12 mouse cellular contexts compared by ENCODE assay signal in the genomic region with DNA sequence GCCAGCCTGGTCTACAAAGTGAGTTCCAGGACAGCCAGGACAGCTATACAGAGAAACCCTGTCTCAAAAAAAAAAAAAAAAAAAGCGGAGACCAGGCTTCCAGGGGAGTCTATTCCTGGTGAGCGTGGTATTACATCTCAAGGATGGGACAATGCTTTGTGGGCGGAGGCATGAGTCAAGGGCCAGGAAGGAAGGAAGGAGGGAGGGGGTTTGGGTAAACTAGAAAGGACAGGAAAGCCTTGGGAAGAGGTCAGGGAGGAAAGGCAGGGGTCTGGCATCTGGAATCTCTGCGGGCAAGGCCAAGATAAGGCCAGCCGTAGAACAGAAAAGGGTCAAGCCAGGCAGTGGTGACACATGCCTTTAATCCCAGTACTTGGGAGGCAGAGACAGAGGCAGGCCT. TPM values are rescaled to one million over a fixed set of nuclear protein-coding genes. Genes with fewer than 3 reads are reported as not detected.
DNase-seq lines count a peak whose midpoint lies in the region; ATAC-seq and TF ChIP-seq lines count a peak whose summit lies in the region.
"Had no signal": no experiment of that assay in that cellular context is flagged by ENCODE, and none has a peak within 500 bp of the region (broad histone marks: within the 10 kb centered on the region; RNA-seq: fewer than 3 reads in every experiment).

No protein-coding gene starts in this region.

- no peak overlapping the region for H3K27ac ChIP-seq in hindbrain, embryonic 10.5 days
- no peak overlapping the region for H3K27ac ChIP-seq in hindbrain, embryonic 14.5 days
- H3K27ac ChIP-seq in testis, adult 2 months (ENCODE audit: control insufficient read depth, insufficient read depth, low read depth, low read length): peak overlapping the region; percentile 7
- no peak overlapping the region for H3K27ac ChIP-seq in midbrain, postnatal 0 days (ENCODE audit: low read depth, low read length)

- peaks cover 30% of the 10 kb centered on the region for H3K4me1 ChIP-seq in hindbrain, embryonic 10.5 days (replicated peaks)
- no peaks in the 10 kb centered on the region; the same call in 1 of the 2 replicates for H3K4me1 ChIP-seq in hindbrain, embryonic 14.5 days (replicated peaks; ENCODE audit: control insufficient read depth, insufficient read depth, low read length)
- H3K4me1 ChIP-seq in testis, adult 2 months (ENCODE audit: control insufficient read depth, insufficient read depth, low read length): peaks cover 31% of the 10 kb centered on the region
- no peaks in the 10 kb centered on the region for H3K4me1 ChIP-seq in midbrain, postnatal 0 days (ENCODE audit: insufficient read depth, low read length)

- H3K9ac ChIP-seq in hindbrain, embryonic 14.5 days: no peak overlapping the region
- no peak overlapping the region for H3K9ac ChIP-seq in midbrain, postnatal 0 days (replicated peaks; ENCODE audit: low read length, poor library complexity, severe bottlenecking)

- ATAC-seq in hindbrain, embryonic 14.5 days (ENCODE audit: low FRiP score): no peak
- no peak for ATAC-seq in granulocyte monocyte progenitor cell, adult 5-6 weeks (replicated peaks; ENCODE audit: poor library complexity, severe bottlenecking)
- no peak for ATAC-seq in midbrain, postnatal 0 days (ENCODE audit: low FRiP score)
- ATAC-seq: Patski had no signal

- H3K27me3 ChIP-seq in hindbrain, embryonic 10.5 days (ENCODE audit: insufficient read depth, poor library complexity, severe bottlenecking): peaks cover 47% of the 10 kb centered on the region
- peaks cover 41% of the 10 kb centered on the region for H3K27me3 ChIP-seq in hindbrain, embryonic 14.5 days (ENCODE audit: control insufficient read depth, insufficient read depth, low read length)
- H3K27me3 ChIP-seq in testis, adult 2 months (ENCODE audit: control insufficient read depth, insufficient read depth, low read length): no peaks in the 10 kb centered on the region
- peaks cover 19% of the 10 kb centered on the region for H3K27me3 ChIP-seq in midbrain, postnatal 0 days (ENCODE audit: insufficient read depth, low read length)
- H3K27me3 ChIP-seq: Patski had no signal

- H3K36me3 ChIP-seq in hindbrain, embryonic 10.5 days: peaks cover 37% of the 10 kb centered on the region
- peaks cover 37% of the 10 kb centered on the region for H3K36me3 ChIP-seq in hindbrain, embryonic 14.5 days (replicated peaks; ENCODE audit: control insufficient read depth, insufficient read depth)
- peaks cover 2% of the 10 kb centered on the region for H3K36me3 ChIP-seq in testis, adult 2 months (ENCODE audit: control insufficient read depth, insufficient read depth, low read length)
- H3K36me3 ChIP-seq in midbrain, postnatal 0 days (ENCODE audit: insufficient read depth, low read length): peaks cover 29% of the 10 kb centered on the region

- no peaks in the 10 kb centered on the region for H3K9me3 ChIP-seq in hindbrain, embryonic 10.5 days
- no peaks in the 10 kb centered on the region for H3K9me3 ChIP-seq in hindbrain, embryonic 14.5 days (ENCODE audit: control insufficient read depth, low read length)
- H3K9me3 ChIP-seq in midbrain, postnatal 0 days (ENCODE audit: low read length): no peaks in the 10 kb centered on the region

- no peak for TF ChIP-seq CTCF in testis, adult 2 months (IDR thresholded peaks at IDR 0.05; ENCODE audit: control insufficient read depth, insufficient read depth, insufficient replicate concordance, low read depth, low read length)
- TF ChIP-seq CTCF in midbrain, postnatal 0 days (IDR thresholded peaks at IDR 0.05): no peak

- no peak for TF ChIP-seq POLR2A in testis, adult 2 months (IDR thresholded peaks at IDR 0.05; ENCODE audit: control insufficient read depth, low read depth, low read length)

- 44% methylated on average over 5 of the region's 5 CpGs for WGBS in hindbrain, embryonic 10.5 days
- 56% methylated on average over 5 of the region's 5 CpGs for WGBS in hindbrain, embryonic 14.5 days
- WGBS in midbrain, postnatal 0 days: 68% methylated on average over 4 of the region's 5 CpGs

- H3K4me3 ChIP-seq in hindbrain, embryonic 10.5 days: 0 out of 2 replicates have a peak overlapping the region, but pooled peaks have one; percentile 46
- no peak overlapping the region for H3K4me3 ChIP-seq in hindbrain, embryonic 14.5 days (replicated peaks; ENCODE audit: low read length)
- H3K4me3 ChIP-seq in testis, adult 2 months (ENCODE audit: control insufficient read depth, low read depth, low read length): peak overlapping the region; percentile 93
- no peak overlapping the region for H3K4me3 ChIP-seq in midbrain, postnatal 0 days (ENCODE audit: low read depth, low read length)

- DNase-seq in adrenal gland, adult 2 months: peak; percentile 81
- DNase-seq in adrenal gland, postnatal 25 days: no peak
- DNase-seq in hindbrain, embryonic 10.5 days (ENCODE audit: low spot score): no peak
- no peak for DNase-seq in hindbrain, embryonic 14.5 days (ENCODE audit: low spot score)
- DNase-seq in testis, postnatal 14 days (ENCODE audit: low spot score): no peak
- no peak for DNase-seq in midbrain, postnatal 0 days (ENCODE audit: low spot score)

- H3K4me2 ChIP-seq in hindbrain, embryonic 14.5 days (replicated peaks): no peak overlapping the region
- no peak overlapping the region for H3K4me2 ChIP-seq in midbrain, postnatal 0 days (ENCODE audit: low read depth, low read length, poor library complexity, severe bottlenecking)

RNA-seq across cellular contexts. Expression of a gene that starts 0.6 kb away (rescaled TPM):
- 1 to 10 TPM in 1 of 2 experiments, under 1 TPM in 1; 0.52 to 1.1 TPM for total RNA-seq in adrenal gland, adult 2 months (2021)
- polyA plus RNA-seq in adrenal gland, adult 2 months (2012; rRNA removed): 0.16 and 0.21 TPM in 2 replicates
- total RNA-seq in adrenal gland, postnatal 25 days (2021): 0.29 and 0.64 TPM in 2 replicates
- polyA plus RNA-seq in hindbrain, embryonic 10.5 days (2016; fragmentation: Nextera tagmentation; extraction: Ambion mirVana): 0.56 and 0.90 TPM in 2 replicates
- polyA plus RNA-seq in hindbrain, embryonic 14.5 days (2014; fragmentation: Nextera tagmentation; extraction: Ambion mirVana): 0.87 and 1.1 TPM in 2 replicates
- 1,123 and 1,230 TPM in 2 replicates for polyA plus RNA-seq in testis, adult 2 months (2012; rRNA removed)
- 0.64 TPM in 1 of 2 replicates, not detected in the other for total RNA-seq in granulocyte monocyte progenitor cell, adult 5-6 weeks (2014; fragmentation: Nextera tagmentation)
- total RNA-seq in granulocyte monocyte progenitor cell, adult 5-6 weeks (2017): not detected in 2 replicates
- 0.71 and 0.93 TPM in 2 replicates for total RNA-seq in midbrain, postnatal 0 days (2014; rRNA removed)
- polyA plus RNA-seq in midbrain, postnatal 0 days (2015; fragmentation: Nextera tagmentation; extraction: Ambion mirVana): 0.90 and 1.1 TPM in 2 replicates
- total RNA-seq: heart, adult 18-20 months had no signal

RNA-seq across cellular contexts. Expression of a gene that starts 21.9 kb away (rescaled TPM):
- 10 to 100 TPM; 37.1 to 41.8 TPM for total RNA-seq in adrenal gland, adult 2 months (2021)
- polyA plus RNA-seq in adrenal gland, adult 2 months (2012; rRNA removed): 88.8 and 105 TPM in 2 replicates
- 57.4 and 63.5 TPM in 2 replicates for total RNA-seq in adrenal gland, postnatal 25 days (2021)
- 33.3 and 38.5 TPM in 2 replicates for polyA plus RNA-seq in hindbrain, embryonic 10.5 days (2016; fragmentation: Nextera tagmentation; extraction: Ambion mirVana)
- 29.0 and 30.8 TPM in 2 replicates for polyA plus RNA-seq in hindbrain, embryonic 14.5 days (2014; fragmentation: Nextera tagmentation; extraction: Ambion mirVana)
- polyA plus RNA-seq in testis, adult 2 months (2012; rRNA removed): 201 and 214 TPM in 2 replicates
- 43.7 and 48.2 TPM in 2 replicates for total RNA-seq in granulocyte monocyte progenitor cell, adult 5-6 weeks (2014; fragmentation: Nextera tagmentation)
- 17.5 and 28.8 TPM in 2 replicates for total RNA-seq in granulocyte monocyte progenitor cell, adult 5-6 weeks (2017)
- 34.2 and 52.6 TPM in 2 replicates for total RNA-seq in midbrain, postnatal 0 days (2014; rRNA removed)
- 26.1 and 29.8 TPM in 2 replicates for polyA plus RNA-seq in midbrain, postnatal 0 days (2015; fragmentation: Nextera tagmentation; extraction: Ambion mirVana)

RNA-seq across cellular contexts. Expression of a gene that starts 37.6 kb away (rescaled TPM):
- 10 to 100 TPM in 1 of 2 experiments, 1 to 10 TPM in 1; 9.6 to 10.6 TPM for total RNA-seq in adrenal gland, adult 2 months (2021)
- 39.5 and 48.0 TPM in 2 replicates for polyA plus RNA-seq in adrenal gland, adult 2 months (2012; rRNA removed)
- 9.6 and 14.8 TPM in 2 replicates for total RNA-seq in adrenal gland, postnatal 25 days (2021)
- polyA plus RNA-seq in hindbrain, embryonic 10.5 days (2016; fragmentation: Nextera tagmentation; extraction: Ambion mirVana): 6.9 and 7.3 TPM in 2 replicates
- polyA plus RNA-seq in hindbrain, embryonic 14.5 days (2014; fragmentation: Nextera tagmentation; extraction: Ambion mirVana): 5.1 and 5.3 TPM in 2 replicates
- polyA plus RNA-seq in testis, adult 2 months (2012; rRNA removed): 7.5 and 7.7 TPM in 2 replicates
- 9.3 and 10.1 TPM in 2 replicates for total RNA-seq in granulocyte monocyte progenitor cell, adult 5-6 weeks (2014; fragmentation: Nextera tagmentation)
- total RNA-seq in granulocyte monocyte progenitor cell, adult 5-6 weeks (2017): 2.8 and 6.8 TPM in 2 replicates
- 13.7 and 18.1 TPM in 2 replicates for total RNA-seq in midbrain, postnatal 0 days (2014; rRNA removed)
- 7.7 and 8.3 TPM in 2 replicates for polyA plus RNA-seq in midbrain, postnatal 0 days (2015; fragmentation: Nextera tagmentation; extraction: Ambion mirVana)

RNA-seq across cellular contexts. Expression of a gene that starts 44.9 kb away (rescaled TPM):
- not detected for total RNA-seq in adrenal gland, adult 2 months (2021)
- not detected in 2 replicates for polyA plus RNA-seq in adrenal gland, adult 2 months (2012; rRNA removed)
- not detected in 2 replicates for total RNA-seq in adrenal gland, postnatal 25 days (2021)
- 1.1 and 2.0 TPM in 2 replicates for polyA plus RNA-seq in hindbrain, embryonic 10.5 days (2016; fragmentation: Nextera tagmentation; extraction: Ambion mirVana)
- 1.5 and 2.3 TPM in 2 replicates for polyA plus RNA-seq in hindbrain, embryonic 14.5 days (2014; fragmentation: Nextera tagmentation; extraction: Ambion mirVana)
- polyA plus RNA-seq in testis, adult 2 months (2012; rRNA removed): 0.43 and 0.52 TPM in 2 replicates
- total RNA-seq in granulocyte monocyte progenitor cell, adult 5-6 weeks (2014; fragmentation: Nextera tagmentation): not detected in 2 replicates
- not detected in 2 replicates for total RNA-seq in granulocyte monocyte progenitor cell, adult 5-6 weeks (2017)
- total RNA-seq in midbrain, postnatal 0 days (2014; rRNA removed): 2.8 and 3.1 TPM in 2 replicates
- polyA plus RNA-seq in midbrain, postnatal 0 days (2015; fragmentation: Nextera tagmentation; extraction: Ambion mirVana): 0.69 and 0.89 TPM in 2 replicates
- total RNA-seq: layer of hippocampus, postnatal 14 days had no signal
- polyA plus RNA-seq: embryonic facial prominence, embryonic 14.5 days; Patski had no signal

RNA-seq across cellular contexts. Expression of a gene that starts 50.6 kb away (rescaled TPM):
- 100 to 1,000 TPM in 1 of 2 experiments, 10 to 100 TPM in 1; 86.5 to 104 TPM for total RNA-seq in adrenal gland, adult 2 months (2021)
- polyA plus RNA-seq in adrenal gland, adult 2 months (2012; rRNA removed): 613 and 625 TPM in 2 replicates
- total RNA-seq in adrenal gland, postnatal 25 days (2021): 87.8 and 100 TPM in 2 replicates
- 89.1 and 109 TPM in 2 replicates for polyA plus RNA-seq in hindbrain, embryonic 10.5 days (2016; fragmentation: Nextera tagmentation; extraction: Ambion mirVana)
- polyA plus RNA-seq in hindbrain, embryonic 14.5 days (2014; fragmentation: Nextera tagmentation; extraction: Ambion mirVana): 157 and 174 TPM in 2 replicates
- polyA plus RNA-seq in testis, adult 2 months (2012; rRNA removed): 246 and 291 TPM in 2 replicates
- 27.7 and 36.2 TPM in 2 replicates for total RNA-seq in granulocyte monocyte progenitor cell, adult 5-6 weeks (2014; fragmentation: Nextera tagmentation)
- 24.2 and 33.5 TPM in 2 replicates for total RNA-seq in granulocyte monocyte progenitor cell, adult 5-6 weeks (2017)
- total RNA-seq in midbrain, postnatal 0 days (2014; rRNA removed): 264 and 275 TPM in 2 replicates
- polyA plus RNA-seq in midbrain, postnatal 0 days (2015; fragmentation: Nextera tagmentation; extraction: Ambion mirVana): 152 and 157 TPM in 2 replicates

Comparison
In these comparisons a context has a peak if more than half of its experiments do, and no peak if none do; other contexts are left out.
1. H3K4me3 ChIP-seq: peak in hindbrain, embryonic 10.5 days (single experiment) and testis, adult 2 months (single experiment); none in hindbrain, embryonic 14.5 days (single experiment) and midbrain, postnatal 0 days (single experiment).
2. RNA of a gene that starts 0.6 kb away (polyA plus RNA-seq): 1,123 to 1,230 TPM in testis, adult 2 months; 0.87 to 1.1 TPM in hindbrain, embryonic 14.5 days, 0.56 to 0.90 TPM in hindbrain, embryonic 10.5 days, 0.90 to 1.1 TPM in midbrain, postnatal 0 days and 0.16 to 0.21 TPM in adrenal gland, adult 2 months; every median in the first group is over 100 times any median in the second.